Mouse (Mus musculus) ES-E14 (cell line): Measurements from ENCODE around the gene Il25. TPM values are rescaled to one million over a fixed set of nuclear protein-coding genes. Genes with fewer than 3 reads are reported as not detected.

Experiments used
- DNase-seq: peaks from one replicate; pipeline ENCODE4 v3.0.0-alpha.2; 2013; ENCODE audit warnings: low read depth, low spot score
- H3K27ac ChIP-seq: 2 replicates; pipeline ENCODE4 v1.5.1; 2012; ENCODE audit warnings: low read depth, mild to moderate bottlenecking, low read length, moderate library complexity, mixed read lengths; ENCODE audit not compliant: poor library complexity, insufficient read depth, severe bottlenecking
- H3K36me3 ChIP-seq: 2 replicates; pipeline ENCODE4 v1.6.1; 2012; ENCODE audit warnings: mild to moderate bottlenecking, low read length, moderate library complexity, mixed read lengths; ENCODE audit not compliant: control insufficient read depth, poor library complexity, insufficient read depth, severe bottlenecking
- H3K4me1 ChIP-seq, 2 experiments: fragments of 150-350 bp in 1 of 2; sonication (generic) in 1 of 2; 2 replicates each; pipeline ENCODE4 v1.6.1; 2012; ENCODE audit warnings: low read length in 2 of 2, mild to moderate bottlenecking in 1 of 2, mixed read lengths in 1 of 2; ENCODE audit not compliant: control insufficient read depth in 2 of 2, insufficient read depth in 2 of 2, poor library complexity in 1 of 2
- H3K4me3 ChIP-seq, 2 experiments: fragments of 150-350 bp in 1 of 2; sonication (generic) in 1 of 2; 2 replicates each; pipeline ENCODE4 v1.5.1; 2012; ENCODE audit warnings: low read length in 2 of 2, low read depth in 1 of 2, mild to moderate bottlenecking in 1 of 2, mixed read lengths in 1 of 2; ENCODE audit not compliant: insufficient read depth in 1 of 2, poor library complexity in 1 of 2, severe bottlenecking in 1 of 2
- H3K9ac ChIP-seq: 2 replicates; pipeline ENCODE4 v1.6.1; 2012; ENCODE audit warnings: low read depth, mild to moderate bottlenecking, low read length, mixed read lengths; ENCODE audit not compliant: poor library complexity, insufficient read depth, severe bottlenecking
- H3K9me3 ChIP-seq: fragments of 150-350 bp; sonication (generic); 2 replicates; pipeline ENCODE4 v1.6.1; 2012; ENCODE audit warnings: low read depth, mild to moderate bottlenecking, low read length; ENCODE audit not compliant: control insufficient read depth, insufficient read depth
- CHD2 ChIP-seq: IDR thresholded peaks from 2 replicates; pipeline ENCODE4 v1.6.1; 2014; ENCODE audit warnings: mild to moderate bottlenecking, low read depth, low read length, inconsistent platforms
- HCFC1 ChIP-seq: IDR thresholded peaks from 2 replicates; pipeline ENCODE4 v1.6.1; 2012; ENCODE audit warnings: low read length, inconsistent platforms, borderline replicate concordance; ENCODE audit not compliant: insufficient read depth
- MAFK ChIP-seq: IDR thresholded peaks from 2 replicates; pipeline ENCODE4 v1.6.1; 2014; ENCODE audit warnings: mild to moderate bottlenecking, low read depth, low read length, inconsistent platforms; ENCODE audit not compliant: insufficient read depth
- ZC3H11A ChIP-seq: IDR thresholded peaks from 2 replicates; pipeline ENCODE4 v1.6.1; 2012; ENCODE audit warnings: low read depth, mild to moderate bottlenecking, inconsistent platforms, low read length, borderline replicate concordance
- ZNF384 ChIP-seq: IDR thresholded peaks from 2 replicates; pipeline ENCODE4 v1.6.1; 2012; ENCODE audit warnings: low read depth, low read length, inconsistent platforms
- in situ Hi-C, 2 experiments: fragments of 600-800 bp; cut with MboI; formaldehyde crosslinking; loops; one replicate each; pipeline ENCODE4 v1.15.1; 2025; ENCODE audit warnings: low sequenced_read_pairs in 2 of 2, inconsistent platforms in 1 of 2; ENCODE audit not compliant: unreplicated experiment in 2 of 2
- total RNA-seq: library from RNA; depleted of rRNA; stranded (reverse); fragments of 300-350 nt; gene quantifications from 2 replicates; pipeline ENCODE4 v1.2.3, GENCODE M21; 2012; rRNA removed

The Il25 gene
- total RNA-seq, 1 experiment: 0.27 TPM

- in situ Hi-C loops: no loop called here
- H3K36me3 ChIP-seq: no peaks in the 10 kb centered on the region
- DNase-seq: no peak
- H3K4me1 ChIP-seq: no peaks in the 10 kb centered on the region
- no peak overlapping the region for H3K9ac ChIP-seq
- TF ChIP-seq ZNF384 (peak; percentile 73; the same call in 1 of the 2 replicates), HCFC1 (no peak)
- H3K9me3 ChIP-seq: no peaks in the 10 kb centered on the region
- no peak overlapping the region for H3K4me3 ChIP-seq
- no peak overlapping the region for H3K27ac ChIP-seq
Measured at GRCm38 (mm10) chr14:54974068-54974791, 41.7 kb downstream of the Il25 start.

GRCm38 (mm10) chr14:54976633-54977032 lies 44.1 kb downstream of the Il25 start, which contains the start of gene Gm17428:
Gene Gm17428, plus strand, starts transcription at chr14:54976933.
- no peaks in the 10 kb centered on the region for H3K36me3 ChIP-seq
- H3K9me3 ChIP-seq: no peaks in the 10 kb centered on the region
- H3K9ac ChIP-seq: no peak within 1 kb of the TSS
- DNase-seq: no peak
- TF ChIP-seq ZC3H11A (no peak), MAFK (no peak), CHD2 (no peak), HCFC1 (no peak)
- in situ Hi-C loops: no loop called here
- H3K27ac ChIP-seq: no peak within 1 kb of the TSS
- no peaks in the 10 kb centered on the region for H3K4me1 ChIP-seq
- H3K4me3 ChIP-seq: no peak within 1 kb of the TSS

GRCm38 (mm10) chr14:54978664-54979063 lies 46.2 kb downstream of the Il25 start:
- TF ChIP-seq HCFC1: no peak
- TF ChIP-seq CHD2: no peak
- TF ChIP-seq MAFK: no peak
- no peak for TF ChIP-seq ZC3H11A
- DNase-seq: no peak
- H3K36me3 ChIP-seq: no peaks in the 10 kb centered on the region
- no peaks in the 10 kb centered on the region for H3K4me1 ChIP-seq
- in situ Hi-C loops: no loop called here
- no peaks in the 10 kb centered on the region for H3K9me3 ChIP-seq
- H3K4me3 ChIP-seq: no peak overlapping the region
- no peak overlapping the region for H3K27ac ChIP-seq
- no peak overlapping the region for H3K9ac ChIP-seq

- Histone ChIP-seq H3K4me1 (no peaks in the 10 kb centered on the region), H3K27ac (no peak overlapping the region), H3K9me3 (no peaks in the 10 kb centered on the region), H3K36me3 (no peaks in the 10 kb centered on the region), H3K9ac (no peak overlapping the region), H3K4me3 (no peak overlapping the region)
- TF ChIP-seq ZC3H11A: no peak
- no peak for TF ChIP-seq CHD2
- no peak for TF ChIP-seq ZNF384
- no peak for TF ChIP-seq MAFK
- no peak for TF ChIP-seq HCFC1
- in situ Hi-C loops: no loop called here
- no peak for DNase-seq
Measured at GRCm38 (mm10) chr14:54981934-54982333, 49.4 kb downstream of the Il25 start.

Other genes starting within 250 kb of the Il25 start
- gene 1700123O20Rik, start 246.5 kb upstream of the Il25 start, total RNA-seq: 26.7 and 34.3 TPM in 2 replicates
- 121 and 196 TPM in 2 replicates for gene Acin1, start 245.8 kb upstream of the Il25 start, total RNA-seq
- 0.09 and 0.26 TPM in 2 replicates for gene Gm29776, start 233.9 kb upstream of the Il25 start, total RNA-seq
- 0.26 TPM in 1 of 2 replicates, not detected in the other for gene Cebpe, start 220.5 kb upstream of the Il25 start, total RNA-seq
- 0.36 and 0.48 TPM in 2 replicates for gene Slc7a8, start 150.7 kb upstream of the Il25 start, total RNA-seq
- gene Rnf212b, start 118.6 kb upstream of the Il25 start, total RNA-seq: 1.5 and 1.9 TPM in 2 replicates
- gene Homez, start 61.7 kb upstream of the Il25 start, total RNA-seq: 2.5 and 3.9 TPM in 2 replicates
- gene Ppp1r3e, start 55.1 kb upstream of the Il25 start, total RNA-seq: 0.62 and 0.74 TPM in 2 replicates
- 7.7 and 9.4 TPM in 2 replicates for gene Bcl2l2, start 49.3 kb upstream of the Il25 start, total RNA-seq
- gene Gm20521, start 49.3 kb upstream of the Il25 start, total RNA-seq: 0.71 and 0.79 TPM in 2 replicates
- gene Pabpn1, start 40.2 kb upstream of the Il25 start, total RNA-seq: 76.8 and 117 TPM in 2 replicates
- gene Slc22a17, start 19.6 kb upstream of the Il25 start, total RNA-seq: 5.2 and 16.2 TPM in 2 replicates
- gene Efs, start 6.6 kb upstream of the Il25 start, total RNA-seq: 10.8 and 28.3 TPM in 2 replicates
- gene Cmtm5, start 3.6 kb downstream of the Il25 start, total RNA-seq: 0.74 TPM in 1 of 2 replicates, not detected in the other
- 7.1 and 8.8 TPM in 2 replicates for gene Myh6, start 34.2 kb downstream of the Il25 start, total RNA-seq
- gene Gm17428, start 44.2 kb downstream of the Il25 start, total RNA-seq: not detected in 2 replicates
- gene Myh7, start 61.9 kb downstream of the Il25 start, total RNA-seq: 3.2 and 3.3 TPM in 2 replicates
- 53.5 and 90.9 TPM in 2 replicates for gene Ngdn, start 82.8 kb downstream of the Il25 start, total RNA-seq
- gene Zfhx2, start 159.6 kb downstream of the Il25 start, total RNA-seq: 9.4 and 12.4 TPM in 2 replicates
- gene Thtpa, start 162.1 kb downstream of the Il25 start, total RNA-seq: 7.9 and 11.9 TPM in 2 replicates
- 5.9 and 14.1 TPM in 2 replicates for gene Ap1g2, start 173.9 kb downstream of the Il25 start, total RNA-seq
- 1.7 and 3.8 TPM in 2 replicates for gene Jph4, start 184.2 kb downstream of the Il25 start, total RNA-seq